Comparison of ENCODE assay signal across 15 mouse cellular contexts in genomic region chr5:101497698-101498048, GRCm38 (mm10).
"Had no signal": no experiment of that assay in that cellular context is flagged by ENCODE, and none has a peak within 500 bp of the region (broad histone marks: within the 10 kb centered on the region; RNA-seq: fewer than 3 reads in every experiment).

No protein-coding gene starts in this region.

- H3K4me1 ChIP-seq: liver, embryonic 13.5 days had no signal

- H3K9me3 ChIP-seq: midbrain, embryonic 13.5 days had no signal

- H3K36me3 ChIP-seq: liver, embryonic 13.5 days; midbrain, embryonic 13.5 days had no signal

- H3K27ac ChIP-seq: kidney, postnatal 0 days; layer of hippocampus, adult 2 months; left cerebral cortex, adult 2 months; liver, embryonic 13.5 days; midbrain, embryonic 13.5 days had no signal

- H3K4me3 ChIP-seq: layer of hippocampus, adult 2 months; left cerebral cortex, adult 2 months; liver, embryonic 13.5 days; midbrain, embryonic 13.5 days had no signal

- H3K27me3 ChIP-seq: liver, embryonic 13.5 days had no signal

- H3K9ac ChIP-seq: liver, embryonic 13.5 days; midbrain, embryonic 13.5 days had no signal

- H3K4me2 ChIP-seq: liver, embryonic 13.5 days; midbrain, embryonic 13.5 days had no signal

- ATAC-seq: intestine, postnatal 0 days had no signal

- DNase-seq: kidney, adult 2 months; kidney, postnatal 25 days; layer of hippocampus, adult 9-11 months; liver, embryonic 13.5 days; lung, adult 2 months; lung, postnatal 14 days; lung, postnatal 4 days; right cerebral cortex, postnatal 25 days; thymus, adult 18-20 months; thymus, postnatal 4 days had no signal
